Mouse (Mus musculus): ENCODE measurements around the gene Slc17a4.

- no peak for TF ChIP-seq HCFC1 (IDR thresholded peaks at IDR 0.05; ENCODE audit: borderline replicate concordance, insufficient read depth, low read length)
- TF ChIP-seq CHD2 (IDR thresholded peaks at IDR 0.05; ENCODE audit: low read depth, low read length) = no peak
- TF ChIP-seq MAFK (IDR thresholded peaks at IDR 0.05; ENCODE audit: insufficient read depth, low read depth, low read length) = no peak
- TF ChIP-seq ZC3H11A (IDR thresholded peaks at IDR 0.05; ENCODE audit: borderline replicate concordance, low read depth, low read length) = no peak
- TF ChIP-seq ZNF384 (IDR thresholded peaks at IDR 0.05; ENCODE audit: low read depth, low read length) = no peak
These were observed 3.5 kb downstream of the Slc17a4 start for GRCm38 (mm10) chr13:23911335-23911734.
